Mouse (Mus musculus): ENCODE results near the gene Usp51. TPM values are rescaled to one million over a fixed set of nuclear protein-coding genes. Genes with fewer than 3 reads are reported as not detected.

Gene Usp51
- polyA plus RNA-seq, 1 experiment from 2014 or later = 0.17 TPM

Other genes with a start within 250 kb of the Usp51 start
- 5.0 and 5.8 TPM in 2 replicates for gene Shroom2, start 237.0 kb upstream of the Usp51 start, polyA plus RNA-seq (2015; fragmentation: Nextera tagmentation; extraction: Ambion mirVana)
- gene Gpr143, start 224.5 kb upstream of the Usp51 start, polyA plus RNA-seq (2015; fragmentation: Nextera tagmentation; extraction: Ambion mirVana) = 0.08 and 0.12 TPM in 2 replicates
- gene Mageh1, start 31.1 kb downstream of the Usp51 start, polyA plus RNA-seq (2015; fragmentation: Nextera tagmentation; extraction: Ambion mirVana) = 43.6 and 45.3 TPM in 2 replicates
- gene Foxr2, start 112.3 kb downstream of the Usp51 start, polyA plus RNA-seq (2015; fragmentation: Nextera tagmentation; extraction: Ambion mirVana) = not detected in 2 replicates
- gene Rragb, start 133.5 kb downstream of the Usp51 start, polyA plus RNA-seq (2015; fragmentation: Nextera tagmentation; extraction: Ambion mirVana) = 0.29 and 0.58 TPM in 2 replicates
- 0.88 and 1.1 TPM in 2 replicates for gene Klf8, start 231.0 kb downstream of the Usp51 start, polyA plus RNA-seq (2015; fragmentation: Nextera tagmentation; extraction: Ambion mirVana)